Mouse (Mus musculus): ENCODE results near the gene Rwdd3. TPM values are rescaled to one million over a fixed set of nuclear protein-coding genes. Genes with fewer than 3 reads are reported as not detected.

Rwdd3 gene
- polyA plus RNA-seq (2015; fragmentation: Nextera tagmentation; extraction: Ambion mirVana): 3.4 and 3.6 TPM in 2 replicates

DNA sequence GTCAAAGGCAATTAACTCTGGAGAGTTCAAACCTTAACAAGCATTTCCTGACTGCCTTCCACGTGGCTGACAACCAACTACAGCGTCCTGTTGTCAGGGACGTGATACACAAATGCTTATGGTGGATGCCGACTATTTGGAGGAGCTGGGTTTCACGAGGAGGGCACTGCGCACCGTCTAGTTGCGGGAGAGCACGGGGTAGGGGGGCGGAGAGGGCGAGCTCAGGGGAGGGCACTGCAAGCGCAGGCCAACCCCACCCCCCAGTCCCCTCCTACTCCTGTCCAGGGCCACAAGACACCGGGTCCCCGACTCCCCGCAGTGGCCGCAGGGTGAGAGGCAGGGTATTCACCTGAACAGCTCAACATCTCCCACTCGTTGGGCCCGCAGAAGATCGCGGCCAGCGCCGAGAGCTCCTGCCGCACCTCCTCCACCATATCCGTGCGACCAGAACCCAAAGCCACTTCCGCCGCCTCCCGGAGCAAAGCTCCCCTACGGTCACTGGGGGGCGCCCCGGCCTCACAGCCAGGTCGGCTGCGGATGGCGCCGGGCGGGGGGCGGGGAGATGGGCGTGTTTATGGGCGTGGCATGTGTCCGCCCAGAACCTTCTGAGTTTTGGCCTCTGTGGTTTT, at the start of gene Rwdd3:
Gene Rwdd3, minus strand, starts transcription at position 453 of the 629 bp plus-strand sequence.
- peaks cover 10% of the 10 kb centered on the region for H3K4me1 ChIP-seq (replicated peaks)

DNA sequence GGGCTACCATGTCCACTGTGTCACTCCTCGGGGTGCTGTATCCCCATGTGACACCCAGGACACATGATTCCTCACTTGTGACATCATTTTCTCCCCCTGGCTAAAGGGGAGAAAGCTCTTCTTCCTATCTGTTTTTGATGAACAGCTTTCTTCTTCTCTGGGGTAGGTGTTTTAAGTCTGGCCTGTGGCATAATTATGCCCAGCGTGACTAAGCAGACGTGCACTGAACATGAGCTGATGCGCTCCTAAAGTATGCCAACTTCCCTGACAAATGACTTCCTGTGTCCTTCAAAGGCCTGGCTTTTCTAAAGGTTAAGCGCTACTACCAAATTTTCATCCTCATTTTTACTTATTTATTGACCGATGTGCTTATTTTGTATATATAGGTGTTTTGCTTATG, 45.5 kb upstream of the Rwdd3 start:
- Histone ChIP-seq H3K4me2 (no peak overlapping the region), H3K9me3 (replicated peaks) (no peaks in the 10 kb centered on the region), H3K4me1 (replicated peaks) (peaks cover 7% of the 10 kb centered on the region), H3K27ac (no peak overlapping the region), H3K4me3 (no peak overlapping the region), H3K9ac (no peak overlapping the region), H3K27me3 (no peaks in the 10 kb centered on the region), H3K36me3 (no peaks in the 10 kb centered on the region)
- ATAC-seq (replicated peaks; ENCODE audit: insufficient number of reproducible peaks, insufficient read depth, low FRiP score, low read depth): no peak
- 87% methylated on average over 6 of the region's 6 CpGs for WGBS

More for the DNA sequence above, at the start of gene Rwdd3:
- H3K27ac ChIP-seq: peak within 1 kb of the TSS; percentile 77
- no peaks in the 10 kb centered on the region for H3K9me3 ChIP-seq (replicated peaks)
- peak within 1 kb of the TSS; percentile 96 for H3K4me2 ChIP-seq
- WGBS: under 1% methylated on average over 40 of the region's 40 CpGs
- no peaks in the 10 kb centered on the region for H3K27me3 ChIP-seq
- peak within 1 kb of the TSS; percentile 86 for H3K4me3 ChIP-seq
- peak within 1 kb of the TSS; percentile 75 for H3K9ac ChIP-seq
- H3K36me3 ChIP-seq: no peaks in the 10 kb centered on the region
- peak; percentile 92 for ATAC-seq (replicated peaks; ENCODE audit: insufficient number of reproducible peaks, insufficient read depth, low FRiP score, low read depth)

DNA sequence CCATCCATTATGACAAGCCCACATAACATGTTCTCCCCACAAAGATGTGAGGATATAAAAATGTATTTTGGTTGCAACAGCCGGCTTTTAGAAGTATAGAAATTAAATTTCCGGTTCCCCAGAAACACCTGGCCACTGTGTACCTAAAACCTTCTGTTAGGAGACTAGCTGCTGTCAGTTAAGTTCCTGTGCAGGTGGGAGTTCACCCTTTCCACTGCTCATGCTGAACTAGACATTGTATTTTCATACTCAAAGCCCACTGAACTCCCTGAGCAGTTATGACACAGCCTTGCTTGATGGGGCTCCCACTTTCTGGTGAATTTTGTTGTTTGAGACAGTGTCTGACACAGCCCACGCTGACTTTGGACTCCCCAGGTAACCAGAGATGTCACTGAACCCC, 42.0 kb upstream of the Rwdd3 start:
- no peak for ATAC-seq (replicated peaks; ENCODE audit: insufficient number of reproducible peaks, insufficient read depth, low FRiP score, low read depth)
- no peaks in the 10 kb centered on the region for H3K9me3 ChIP-seq (replicated peaks)
- no peak overlapping the region for H3K4me3 ChIP-seq
- H3K4me2 ChIP-seq: no peak overlapping the region
- 76% methylated on average over 3 of the region's 3 CpGs for WGBS
- no peak overlapping the region for H3K27ac ChIP-seq
- no peaks in the 10 kb centered on the region for H3K36me3 ChIP-seq
- no peak overlapping the region for H3K9ac ChIP-seq
- no peaks in the 10 kb centered on the region for H3K27me3 ChIP-seq
- no peaks in the 10 kb centered on the region for H3K4me1 ChIP-seq (replicated peaks)

DNA sequence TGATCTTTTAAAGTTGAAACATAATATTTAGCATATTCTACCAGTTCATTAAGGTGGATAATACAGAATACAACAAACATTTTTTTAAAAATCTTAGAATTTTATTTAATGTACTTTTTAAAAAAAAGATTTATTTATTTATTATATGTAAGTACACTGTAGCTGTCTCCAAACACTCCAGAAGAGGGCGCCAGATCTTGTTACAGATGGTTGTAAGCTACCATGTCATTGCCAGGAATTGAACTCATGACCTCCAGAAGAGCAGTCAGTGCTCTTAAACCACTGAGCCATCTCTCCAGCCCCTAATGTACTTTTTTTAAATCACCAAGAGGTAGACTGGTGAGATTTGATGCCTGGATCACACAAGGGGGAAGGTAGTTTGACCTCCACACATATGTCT, 40.7 kb upstream of the Rwdd3 start:
- Histone ChIP-seq H3K4me2 (no peak overlapping the region), H3K27me3 (no peaks in the 10 kb centered on the region), H3K9me3 (replicated peaks) (no peaks in the 10 kb centered on the region), H3K27ac (no peak overlapping the region), H3K36me3 (no peaks in the 10 kb centered on the region), H3K4me1 (replicated peaks) (no peaks in the 10 kb centered on the region), H3K4me3 (no peak overlapping the region), H3K9ac (no peak overlapping the region)
- ATAC-seq (replicated peaks; ENCODE audit: insufficient number of reproducible peaks, insufficient read depth, low FRiP score, low read depth): no peak
- WGBS: 35% methylated on average over 1 of the region's 1 CpGs

DNA sequence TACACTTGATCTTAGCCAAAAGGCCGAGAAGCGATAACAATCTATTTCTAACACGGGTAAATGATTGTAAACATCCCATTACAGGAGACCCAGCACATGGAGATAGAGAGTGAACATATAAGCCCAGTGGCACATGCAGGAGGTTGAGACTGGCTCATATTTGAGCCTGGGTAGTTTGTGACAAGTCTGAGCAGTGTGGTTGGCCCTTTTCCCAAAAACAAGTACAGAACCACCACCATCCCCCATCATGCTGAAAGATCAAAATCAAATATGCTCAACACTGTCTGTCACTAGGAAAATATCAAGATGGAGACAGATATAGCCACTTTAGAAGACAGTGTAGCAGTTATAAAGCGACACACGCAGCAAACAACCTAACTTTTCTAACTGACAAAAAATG, 37.5 kb upstream of the Rwdd3 start:
- no peak overlapping the region for H3K27ac ChIP-seq
- WGBS: 89% methylated on average over 5 of the region's 5 CpGs
- H3K9me3 ChIP-seq (replicated peaks): no peaks in the 10 kb centered on the region
- no peak overlapping the region for H3K4me2 ChIP-seq
- H3K9ac ChIP-seq: no peak overlapping the region
- no peaks in the 10 kb centered on the region for H3K36me3 ChIP-seq
- H3K4me3 ChIP-seq: no peak overlapping the region
- H3K4me1 ChIP-seq (replicated peaks): no peaks in the 10 kb centered on the region
- H3K27me3 ChIP-seq: no peaks in the 10 kb centered on the region
- ATAC-seq (replicated peaks; ENCODE audit: insufficient number of reproducible peaks, insufficient read depth, low FRiP score, low read depth): no peak

DNA sequence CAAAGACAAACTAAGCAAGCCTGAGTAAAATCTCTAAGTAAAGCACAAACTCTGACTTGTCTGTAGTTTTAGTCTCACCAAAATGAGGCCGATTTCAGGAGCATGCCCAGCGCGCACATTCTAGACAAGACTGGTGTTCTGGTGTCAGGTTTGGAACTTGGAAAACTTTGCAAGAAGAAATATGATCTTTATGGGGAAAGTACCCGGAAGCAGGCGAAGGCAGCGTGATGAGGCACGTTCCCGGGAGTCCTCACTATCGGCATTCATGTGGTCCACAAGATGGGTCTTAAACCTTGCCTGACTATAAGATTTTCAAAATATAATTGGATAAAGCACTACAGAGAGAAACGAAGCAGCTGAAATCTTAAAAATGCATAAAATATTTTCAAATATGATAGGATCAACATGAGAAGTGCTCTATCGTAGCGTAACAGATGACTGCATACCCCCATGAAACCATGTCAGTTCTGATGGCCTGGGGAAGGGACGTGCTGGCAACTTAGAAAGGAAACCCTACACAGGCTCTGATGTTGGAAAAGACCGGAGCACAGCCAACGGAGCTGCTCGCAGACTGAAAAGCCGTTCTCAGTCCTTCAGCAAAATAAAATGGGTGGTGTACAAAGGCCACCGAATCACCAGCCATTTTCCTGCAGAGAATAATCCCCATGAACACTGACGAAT, 34.8 kb upstream of the Rwdd3 start:
- Histone ChIP-seq H3K4me3 (no peak overlapping the region), H3K36me3 (no peaks in the 10 kb centered on the region), H3K9me3 (replicated peaks) (no peaks in the 10 kb centered on the region), H3K9ac (no peak overlapping the region), H3K4me1 (replicated peaks) (no peaks in the 10 kb centered on the region), H3K27me3 (no peaks in the 10 kb centered on the region), H3K27ac (no peak overlapping the region), H3K4me2 (no peak overlapping the region)
- WGBS: 88% methylated on average over 19 of the region's 19 CpGs
- no peak for ATAC-seq (replicated peaks; ENCODE audit: insufficient number of reproducible peaks, insufficient read depth, low FRiP score, low read depth)

DNA sequence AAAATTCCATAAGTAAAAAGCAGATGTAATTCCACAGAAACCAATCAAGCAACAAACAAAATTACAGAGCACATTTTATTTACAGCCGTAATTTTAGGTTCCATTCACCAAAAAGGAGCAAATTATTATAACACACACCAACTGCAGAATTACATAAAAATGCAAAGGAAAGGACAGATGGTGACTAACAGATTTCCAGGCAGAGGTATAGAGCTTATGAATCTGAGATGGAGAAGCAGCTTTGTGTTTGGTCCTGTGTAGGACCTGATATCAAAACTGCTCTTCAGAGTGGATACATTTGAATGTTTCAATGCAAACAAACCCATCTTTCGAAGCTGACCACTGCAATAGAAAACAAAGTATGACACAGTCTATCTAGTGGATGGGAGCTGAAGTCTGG, 31.1 kb upstream of the Rwdd3 start:
- Histone ChIP-seq H3K27ac (no peak overlapping the region), H3K27me3 (no peaks in the 10 kb centered on the region), H3K9me3 (replicated peaks) (no peaks in the 10 kb centered on the region), H3K9ac (no peak overlapping the region), H3K4me2 (no peak overlapping the region), H3K4me1 (replicated peaks) (peaks cover 4% of the 10 kb centered on the region; the same call in 1 of the 2 replicates), H3K4me3 (no peak overlapping the region), H3K36me3 (no peaks in the 10 kb centered on the region)
- WGBS: 76% methylated on average over 2 of the region's 2 CpGs
- no peak for ATAC-seq (replicated peaks; ENCODE audit: insufficient number of reproducible peaks, insufficient read depth, low FRiP score, low read depth)

DNA sequence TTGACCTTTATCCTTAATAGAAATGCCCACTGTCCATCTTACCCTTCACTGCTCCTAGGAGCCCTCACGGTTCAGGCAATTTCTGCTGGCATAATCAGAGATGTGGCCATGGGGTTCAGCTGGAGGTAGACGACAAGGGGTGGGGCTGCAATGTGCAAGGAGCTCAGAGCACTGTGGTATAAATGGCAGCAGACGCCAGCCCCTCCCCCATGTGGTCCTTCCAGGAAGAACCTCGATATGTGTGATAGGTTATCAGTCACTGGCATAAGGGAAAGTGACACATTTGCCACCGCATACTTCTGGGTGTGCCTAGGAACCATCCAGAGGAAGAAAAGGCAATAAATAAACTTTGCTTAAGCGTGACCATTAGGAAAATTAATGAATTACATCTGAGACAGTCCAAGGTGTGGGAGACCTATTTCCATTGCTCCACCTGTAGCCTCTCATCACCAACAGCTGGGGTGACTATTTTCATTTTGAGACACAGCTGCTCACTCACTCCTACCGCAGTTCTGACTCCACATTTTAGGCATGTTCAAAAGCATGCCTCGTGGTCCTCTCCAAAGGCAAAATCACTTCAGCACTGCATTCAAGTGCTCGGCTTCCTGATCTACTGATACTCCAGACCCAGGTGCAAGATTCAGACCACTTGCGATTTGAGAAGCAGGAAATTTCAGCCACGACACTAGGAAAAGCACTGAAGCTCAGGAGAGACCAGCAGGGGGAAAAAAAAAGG, 29.7 kb upstream of the Rwdd3 start:
- H3K9ac ChIP-seq: no peak overlapping the region
- no peak for ATAC-seq (replicated peaks; ENCODE audit: insufficient number of reproducible peaks, insufficient read depth, low FRiP score, low read depth)
- no peaks in the 10 kb centered on the region for H3K9me3 ChIP-seq (replicated peaks)
- 36% methylated on average over 11 of the region's 11 CpGs for WGBS
- H3K4me1 ChIP-seq (replicated peaks): peaks cover 4% of the 10 kb centered on the region; the same call in 1 of the 2 replicates
- H3K4me3 ChIP-seq: no peak overlapping the region
- H3K27me3 ChIP-seq: no peaks in the 10 kb centered on the region
- H3K36me3 ChIP-seq: no peaks in the 10 kb centered on the region
- H3K4me2 ChIP-seq: no peak overlapping the region
- no peak overlapping the region for H3K27ac ChIP-seq

DNA sequence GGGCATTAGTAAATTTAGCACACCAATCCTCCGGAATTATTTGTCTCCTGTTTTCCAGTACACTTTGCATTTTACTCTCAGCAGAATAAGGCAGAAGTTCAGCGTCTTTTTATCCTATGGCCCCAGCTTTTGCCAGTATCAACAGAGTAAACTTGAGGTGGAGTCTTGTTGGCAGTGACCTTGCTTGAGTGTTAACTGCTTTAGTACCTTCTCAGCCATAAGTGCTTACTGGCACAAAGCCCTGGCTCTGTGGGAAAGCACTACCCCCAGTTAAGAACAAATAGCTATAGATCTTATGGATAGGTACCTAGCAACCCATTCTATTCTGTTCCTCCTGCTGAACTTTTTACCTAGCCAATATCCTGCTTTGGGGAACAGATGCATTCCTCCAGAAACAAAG, 17.7 kb upstream of the Rwdd3 start:
- Histone ChIP-seq H3K4me2 (no peak overlapping the region), H3K27ac (no peak overlapping the region), H3K36me3 (no peaks in the 10 kb centered on the region), H3K9ac (no peak overlapping the region), H3K4me1 (replicated peaks) (peaks cover 1% of the 10 kb centered on the region; the same call in 1 of the 2 replicates), H3K27me3 (no peaks in the 10 kb centered on the region), H3K4me3 (no peak overlapping the region), H3K9me3 (replicated peaks) (no peaks in the 10 kb centered on the region)
- WGBS: 65% methylated on average over 2 of the region's 2 CpGs
- no peak for ATAC-seq (replicated peaks; ENCODE audit: insufficient number of reproducible peaks, insufficient read depth, low FRiP score, low read depth)

DNA sequence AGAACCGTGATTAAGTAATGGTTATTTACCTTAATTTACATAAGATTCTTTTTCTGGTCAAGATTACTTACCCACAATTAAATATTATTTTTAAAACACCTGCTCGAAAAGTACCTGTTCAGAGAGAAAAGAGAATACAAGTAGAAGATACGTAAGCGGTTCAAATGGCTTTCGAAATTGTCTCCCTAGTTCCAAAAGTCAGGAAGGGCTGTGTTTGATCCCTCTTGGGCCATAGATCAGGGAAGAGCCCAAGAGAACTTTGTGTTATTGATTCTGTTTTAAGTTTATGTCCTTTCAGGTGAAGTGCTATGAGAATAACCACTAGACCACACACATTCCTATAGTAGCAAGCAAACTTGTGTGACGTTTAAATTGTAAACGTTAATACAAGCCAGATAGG, 16.0 kb upstream of the Rwdd3 start:
- no peaks in the 10 kb centered on the region for H3K9me3 ChIP-seq (replicated peaks)
- H3K27me3 ChIP-seq: no peaks in the 10 kb centered on the region
- no peak overlapping the region for H3K9ac ChIP-seq
- peaks cover 4% of the 10 kb centered on the region for H3K4me1 ChIP-seq (replicated peaks)
- H3K27ac ChIP-seq: no peak overlapping the region
- H3K36me3 ChIP-seq: no peaks in the 10 kb centered on the region
- no peak overlapping the region for H3K4me3 ChIP-seq
- WGBS: 86% methylated on average over 7 of the region's 7 CpGs
- ATAC-seq (replicated peaks; ENCODE audit: insufficient number of reproducible peaks, insufficient read depth, low FRiP score, low read depth): no peak
- no peak overlapping the region for H3K4me2 ChIP-seq

DNA sequence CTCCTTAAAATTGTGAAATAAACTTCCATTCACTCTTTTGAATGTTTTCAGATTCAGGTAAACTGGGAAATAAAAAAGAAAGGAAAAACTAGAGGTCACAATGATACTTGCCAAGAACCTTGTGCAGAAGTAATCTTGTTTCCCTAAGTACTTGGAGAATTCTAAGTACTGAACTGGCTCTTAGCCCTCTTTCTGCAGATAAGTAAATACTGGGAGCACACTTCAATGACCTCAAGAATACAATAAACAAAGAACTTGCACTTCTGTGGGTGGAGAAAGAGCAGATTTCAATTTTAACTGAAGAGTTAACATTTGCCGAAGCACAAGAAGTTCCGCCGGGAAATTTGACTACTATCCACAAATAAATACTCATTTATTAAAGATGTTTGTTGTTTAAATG, 15.4 kb upstream of the Rwdd3 start:
- no peak overlapping the region for H3K4me3 ChIP-seq
- no peaks in the 10 kb centered on the region for H3K9me3 ChIP-seq (replicated peaks)
- peaks cover 4% of the 10 kb centered on the region for H3K4me1 ChIP-seq (replicated peaks)
- 72% methylated on average over 3 of the region's 3 CpGs for WGBS
- no peaks in the 10 kb centered on the region for H3K36me3 ChIP-seq
- no peak overlapping the region for H3K9ac ChIP-seq
- ATAC-seq (replicated peaks; ENCODE audit: insufficient number of reproducible peaks, insufficient read depth, low FRiP score, low read depth): no peak
- H3K4me2 ChIP-seq: no peak overlapping the region
- H3K27me3 ChIP-seq: no peaks in the 10 kb centered on the region
- no peak overlapping the region for H3K27ac ChIP-seq

Measured in heart, embryonic 15.5 days (tissue).